Mouse (Mus musculus): ENCODE data around the gene Fcgr1. TPM values are rescaled to one million over a fixed set of nuclear protein-coding genes. Genes with fewer than 3 reads are reported as not detected.

Gene Fcgr1
- polyA plus RNA-seq, 1 experiment from 2014 or later: 0.56 TPM

GRCm38 (mm10) chr3:96268051-96268775, 25.6 kb downstream of the Fcgr1 start, which contains the start of gene Hist2h3b:
Gene Hist2h3b (plus strand): TSS chr3:96268654.
- H3K4me1 ChIP-seq: peaks cover 33% of the 10 kb centered on the region
- H3K9me3 ChIP-seq (replicated peaks): no peaks in the 10 kb centered on the region
- WGBS: 16% methylated on average over 28 of the region's 30 CpGs
- H3K27ac ChIP-seq: peak within 1 kb of the TSS; percentile 98
- H3K36me3 ChIP-seq (ENCODE audit: poor library complexity, severe bottlenecking): no peaks in the 10 kb centered on the region
- ATAC-seq: peak; percentile 62
- peak within 1 kb of the TSS; percentile 86 for H3K9ac ChIP-seq
- peak within 1 kb of the TSS; percentile 60 for H3K4me3 ChIP-seq
- H3K4me2 ChIP-seq: peak within 1 kb of the TSS; percentile 88
- no peaks in the 10 kb centered on the region for H3K27me3 ChIP-seq

- Histone ChIP-seq H3K4me3 (peak overlapping the region; percentile 43; the same call in 1 of the 2 replicates), H3K27me3 (no peaks in the 10 kb centered on the region), H3K27ac (peak overlapping the region; percentile 85), H3K9me3 (replicated peaks) (no peaks in the 10 kb centered on the region), H3K36me3 (ENCODE audit: poor library complexity, severe bottlenecking) (no peaks in the 10 kb centered on the region), H3K4me2 (peak overlapping the region; percentile 56), H3K9ac (peak overlapping the region; percentile 58), H3K4me1 (peaks cover 33% of the 10 kb centered on the region)
- ATAC-seq: no peak
- WGBS: 77% methylated on average over 4 of the region's 4 CpGs
Measured at GRCm38 (mm10) chr3:96267541-96267940, 26.2 kb downstream of the Fcgr1 start.

GRCm38 (mm10) chr3:96266132-96266710, 27.5 kb downstream of the Fcgr1 start:
- Histone ChIP-seq H3K4me1 (peaks cover 43% of the 10 kb centered on the region), H3K4me3 (no peak overlapping the region), H3K27ac (no peak overlapping the region; the same call in 1 of the 2 replicates), H3K9me3 (replicated peaks) (no peaks in the 10 kb centered on the region), H3K36me3 (ENCODE audit: poor library complexity, severe bottlenecking) (no peaks in the 10 kb centered on the region), H3K9ac (no peak overlapping the region), H3K4me2 (no peak overlapping the region), H3K27me3 (no peaks in the 10 kb centered on the region)
- no peak for ATAC-seq
- WGBS: 93% methylated on average over 8 of the region's 8 CpGs

- H3K4me2 ChIP-seq: peak overlapping the region; percentile 74
- peaks cover 38% of the 10 kb centered on the region for H3K4me1 ChIP-seq
- peak overlapping the region; percentile 73 for H3K9ac ChIP-seq
- no peaks in the 10 kb centered on the region for H3K27me3 ChIP-seq
- H3K27ac ChIP-seq: peak overlapping the region; percentile 98
- no peaks in the 10 kb centered on the region for H3K9me3 ChIP-seq (replicated peaks)
- no peak for ATAC-seq
- no peaks in the 10 kb centered on the region for H3K36me3 ChIP-seq (ENCODE audit: poor library complexity, severe bottlenecking)
- WGBS: 72% methylated on average over 7 of the region's 7 CpGs
- H3K4me3 ChIP-seq: peak overlapping the region; percentile 59; the same call in 1 of the 2 replicates
Measured at GRCm38 (mm10) chr3:96264404-96264949, 29.3 kb downstream of the Fcgr1 start.

DNA sequence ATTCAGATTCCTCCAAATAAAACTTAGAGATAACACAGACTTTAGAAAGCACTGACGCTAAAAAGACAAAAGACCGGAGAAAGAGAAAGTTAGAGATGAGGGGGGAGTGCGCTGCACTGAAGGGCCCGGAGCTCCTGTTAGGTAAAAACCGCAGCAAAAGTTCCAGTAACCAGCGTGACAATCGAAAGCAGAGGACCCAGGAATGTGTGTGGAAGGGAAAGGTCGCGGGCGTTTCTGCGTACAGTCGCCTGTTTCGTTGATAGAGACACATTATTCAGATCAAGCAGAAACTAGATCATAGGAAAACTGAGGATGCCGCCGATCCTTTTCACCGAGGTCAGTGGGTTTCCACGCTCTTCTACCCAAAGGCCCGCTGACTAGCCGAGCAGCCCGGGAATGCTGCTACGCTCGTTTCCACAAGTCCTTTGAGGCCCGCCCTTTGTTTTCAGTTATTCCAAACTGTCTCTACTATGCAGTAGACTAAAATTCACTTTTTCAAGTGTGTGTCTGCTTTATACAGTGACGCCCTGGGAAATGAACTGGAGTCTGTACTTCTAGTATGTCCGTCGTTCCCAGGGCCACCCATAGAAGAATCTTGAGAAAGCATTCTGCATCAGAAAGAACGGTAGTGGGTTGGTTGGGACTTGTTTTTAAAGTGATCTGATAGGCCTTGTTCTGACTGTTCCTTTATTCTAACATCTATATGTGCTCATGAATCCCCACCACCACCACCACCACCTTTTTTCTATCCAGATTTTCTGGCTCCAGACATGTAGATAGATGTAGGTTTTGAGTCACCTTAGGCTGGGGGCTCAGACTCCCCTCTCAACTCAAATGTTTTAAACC, 30.0 kb downstream of the Fcgr1 start:
- H3K27me3 ChIP-seq: no peaks in the 10 kb centered on the region
- H3K4me3 ChIP-seq: peak overlapping the region; percentile 59
- H3K9ac ChIP-seq: peak overlapping the region; percentile 73
- H3K4me2 ChIP-seq: peak overlapping the region; percentile 74
- H3K36me3 ChIP-seq (ENCODE audit: poor library complexity, severe bottlenecking): no peaks in the 10 kb centered on the region
- WGBS: 6% methylated on average over 27 of the region's 27 CpGs
- H3K4me1 ChIP-seq: peaks cover 38% of the 10 kb centered on the region
- H3K9me3 ChIP-seq (replicated peaks): no peaks in the 10 kb centered on the region
- peak; percentile 50 for ATAC-seq
- peak overlapping the region; percentile 98 for H3K27ac ChIP-seq

GRCm38 (mm10) chr3:96262979-96263550, 30.7 kb downstream of the Fcgr1 start, which contains the start of gene Hist2h4:
Gene Hist2h4 (minus strand): TSS chr3:96263311.
- Histone ChIP-seq H3K4me3 (peak within 1 kb of the TSS; percentile 59), H3K9me3 (replicated peaks) (no peaks in the 10 kb centered on the region), H3K4me1 (peaks cover 35% of the 10 kb centered on the region), H3K4me2 (peak within 1 kb of the TSS; percentile 74), H3K27me3 (no peaks in the 10 kb centered on the region), H3K9ac (peak within 1 kb of the TSS; percentile 86), H3K27ac (peak within 1 kb of the TSS; percentile 98), H3K36me3 (ENCODE audit: poor library complexity, severe bottlenecking) (no peaks in the 10 kb centered on the region)
- 1% methylated on average over 40 of the region's 40 CpGs for WGBS
- peak; percentile 91 for ATAC-seq

DNA sequence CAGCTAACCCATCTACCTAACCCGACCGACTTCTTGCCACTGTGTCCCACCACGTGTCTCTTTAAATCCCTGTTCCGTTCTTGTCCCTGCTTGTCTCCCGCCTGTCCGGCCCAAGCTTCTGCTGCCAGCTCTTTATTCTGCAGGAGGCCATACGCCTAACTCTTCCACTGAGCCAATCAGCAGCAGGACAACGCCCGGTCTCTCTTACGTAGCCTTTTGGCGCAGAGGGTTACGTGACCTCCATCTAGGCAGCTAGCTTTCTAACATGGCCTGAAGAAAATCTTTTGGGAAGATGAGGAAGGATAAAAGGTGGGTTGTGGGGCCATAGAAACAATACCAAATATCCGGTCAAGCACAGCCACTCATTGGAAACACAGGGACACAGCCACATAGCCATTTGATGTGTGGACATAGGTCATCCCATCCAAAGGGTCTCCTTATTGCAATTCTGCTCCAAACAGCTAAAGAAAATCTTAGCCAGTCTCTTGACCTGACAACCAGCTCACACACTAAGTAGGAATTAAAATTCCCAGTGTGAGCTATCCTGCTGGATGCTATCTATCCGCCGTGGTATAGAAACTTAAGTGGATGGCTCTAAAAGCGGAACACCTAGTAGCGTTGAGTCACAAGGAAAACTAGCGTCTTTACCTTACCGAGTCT, 31.4 kb downstream of the Fcgr1 start:
- no peaks in the 10 kb centered on the region for H3K36me3 ChIP-seq (ENCODE audit: poor library complexity, severe bottlenecking)
- peak; percentile 67 for ATAC-seq
- no peaks in the 10 kb centered on the region for H3K9me3 ChIP-seq (replicated peaks)
- peak overlapping the region; percentile 86 for H3K9ac ChIP-seq
- H3K4me2 ChIP-seq: peak overlapping the region; percentile 74
- under 1% methylated on average over 19 of the region's 19 CpGs for WGBS
- peaks cover 29% of the 10 kb centered on the region for H3K4me1 ChIP-seq
- H3K27me3 ChIP-seq: no peaks in the 10 kb centered on the region
- peak overlapping the region; percentile 59 for H3K4me3 ChIP-seq
- H3K27ac ChIP-seq: peak overlapping the region; percentile 98

DNA sequence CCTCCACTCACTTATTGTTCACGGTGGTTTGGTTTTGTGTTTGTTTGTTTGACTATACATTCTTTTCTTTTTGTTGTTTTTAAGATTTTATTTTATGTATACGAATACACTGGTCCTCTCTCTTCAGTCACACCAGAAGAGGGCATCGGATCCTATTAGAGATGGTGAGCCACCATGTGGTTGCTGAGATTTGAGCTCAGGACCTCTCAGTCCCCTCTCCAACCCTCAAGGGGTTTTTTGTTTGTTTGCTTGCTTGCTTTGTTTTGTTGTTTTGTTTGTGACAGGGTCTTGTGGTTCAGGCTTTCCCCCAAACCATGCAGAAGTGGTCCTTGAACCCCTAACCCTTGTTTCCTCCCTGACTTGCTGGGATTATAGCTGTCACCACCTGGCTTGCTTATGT, 32.1 kb downstream of the Fcgr1 start:
- WGBS: 62% methylated on average over 3 of the region's 3 CpGs

DNA sequence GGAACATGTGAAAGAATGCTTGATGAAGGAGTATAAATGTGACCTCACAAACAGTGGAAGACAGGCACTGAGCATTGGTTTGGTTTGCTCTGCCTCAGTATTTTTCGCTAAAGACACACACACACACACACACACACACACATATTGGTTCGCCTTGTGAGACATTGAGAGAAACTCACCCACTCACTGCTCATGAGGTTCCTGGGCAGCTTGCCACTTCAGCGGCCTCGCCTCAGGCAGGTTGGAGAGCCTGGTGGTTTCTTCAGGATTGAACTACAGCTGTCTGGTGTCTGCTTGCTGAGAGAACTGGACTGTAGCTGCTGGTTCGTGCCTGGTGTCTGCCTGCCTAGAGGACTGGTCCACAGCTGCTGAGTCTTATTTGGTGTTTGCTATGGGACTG, 33.5 kb downstream of the Fcgr1 start:
- Histone ChIP-seq H3K27ac (no peak overlapping the region), H3K27me3 (no peaks in the 10 kb centered on the region), H3K4me3 (no peak overlapping the region), H3K9me3 (replicated peaks) (no peaks in the 10 kb centered on the region), H3K9ac (no peak overlapping the region), H3K4me1 (peaks cover 26% of the 10 kb centered on the region), H3K4me2 (no peak overlapping the region), H3K36me3 (ENCODE audit: poor library complexity, severe bottlenecking) (no peaks in the 10 kb centered on the region)
- 93% methylated on average over 5 of the region's 5 CpGs for WGBS
- no peak for ATAC-seq

More for the DNA sequence above, 32.1 kb downstream of the Fcgr1 start:
- H3K9me3 ChIP-seq (replicated peaks): no peaks in the 10 kb centered on the region
- H3K27ac ChIP-seq: peak overlapping the region; percentile 98
- H3K4me2 ChIP-seq: peak overlapping the region; percentile 74
- H3K4me3 ChIP-seq: peak overlapping the region; percentile 59
- peak overlapping the region; percentile 86 for H3K9ac ChIP-seq
- no peaks in the 10 kb centered on the region for H3K36me3 ChIP-seq (ENCODE audit: poor library complexity, severe bottlenecking)
- no peaks in the 10 kb centered on the region for H3K27me3 ChIP-seq
- peaks cover 26% of the 10 kb centered on the region for H3K4me1 ChIP-seq
- no peak for ATAC-seq

DNA sequence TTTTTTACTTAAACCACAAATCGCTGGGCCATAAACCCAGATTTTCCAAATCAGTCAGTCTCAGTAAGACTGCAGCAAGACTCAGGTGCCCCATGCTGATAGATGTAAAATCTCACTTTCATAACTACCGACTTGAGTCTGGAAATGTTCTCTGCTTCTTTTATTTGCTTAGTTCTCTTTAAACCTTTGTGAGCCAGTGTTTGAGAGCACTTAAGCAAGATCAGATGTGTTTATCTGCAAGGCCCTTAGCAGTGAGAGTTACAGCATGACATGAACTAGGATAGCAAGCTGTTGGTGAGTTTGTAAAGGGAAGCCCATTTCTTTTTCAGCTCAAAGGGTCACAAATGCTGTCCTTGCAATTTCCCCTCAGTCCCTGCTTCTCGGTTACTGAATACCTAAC, 36.6 kb downstream of the Fcgr1 start:
- no peak for ATAC-seq
- Histone ChIP-seq H3K9ac (no peak overlapping the region), H3K27ac (no peak overlapping the region), H3K27me3 (no peaks in the 10 kb centered on the region), H3K4me2 (no peak overlapping the region), H3K4me3 (no peak overlapping the region), H3K4me1 (peaks cover 6% of the 10 kb centered on the region), H3K9me3 (replicated peaks) (no peaks in the 10 kb centered on the region), H3K36me3 (ENCODE audit: poor library complexity, severe bottlenecking) (no peaks in the 10 kb centered on the region)
- 84% methylated on average over 3 of the region's 3 CpGs for WGBS

Data from forebrain, embryonic 13.5 days (tissue).